15 mouse cellular contexts compared by ENCODE assay signal in the genomic region with DNA sequence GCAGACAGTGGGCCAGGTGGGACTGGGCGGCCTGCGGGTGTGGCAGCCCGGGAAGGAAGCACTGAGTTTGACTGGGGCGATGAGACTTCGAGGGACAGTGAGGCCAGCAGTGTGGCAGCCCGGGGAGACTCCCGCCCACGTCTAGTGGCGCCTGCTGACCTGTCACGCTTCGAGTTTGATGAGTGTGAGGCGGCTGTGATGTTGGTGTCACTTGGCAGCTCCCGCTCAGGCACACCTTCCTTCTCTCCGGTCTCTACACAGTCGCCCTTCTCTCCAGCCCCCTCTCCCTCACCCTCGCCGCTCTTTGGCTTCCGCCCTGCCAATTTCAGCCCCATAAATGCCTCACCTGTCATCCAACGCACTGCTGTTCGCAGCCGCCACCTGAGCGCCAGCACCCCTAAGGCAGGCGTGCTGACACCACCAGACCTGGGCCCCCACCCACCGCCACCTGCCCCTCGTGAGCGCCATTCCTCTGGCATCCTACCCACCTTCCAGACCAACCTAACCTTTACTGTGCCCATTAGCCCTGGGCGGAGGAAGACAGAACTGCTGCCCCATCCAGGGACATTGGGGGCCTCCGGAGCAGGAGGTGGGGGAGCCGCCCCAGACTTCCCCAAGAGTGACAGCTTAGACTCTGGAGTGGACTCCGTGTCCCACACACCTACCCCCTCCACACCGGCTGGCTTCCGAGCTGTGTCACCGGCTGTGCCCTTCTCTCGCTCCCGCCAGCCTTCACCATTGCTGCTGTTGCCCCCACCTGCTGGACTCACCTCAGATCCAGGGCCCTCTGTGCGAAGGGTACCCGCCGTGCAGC. TPM values are rescaled to one million over a fixed set of nuclear protein-coding genes. Genes with fewer than 3 reads are reported as not detected.
DNase-seq lines count a peak whose midpoint lies in the region; ATAC-seq and TF ChIP-seq lines count a peak whose summit lies in the region.
"Had no signal": no experiment of that assay in that cellular context is flagged by ENCODE, and none has a peak within 500 bp of the region (broad histone marks: within the 10 kb centered on the region; RNA-seq: fewer than 3 reads in every experiment).

No protein-coding gene starts in this region.

- peaks cover 39% of the 10 kb centered on the region for H3K36me3 ChIP-seq in neural tube, embryonic 13.5 days
- H3K36me3 ChIP-seq in liver, embryonic 15.5 days (replicated peaks), result peaks cover 26% of the 10 kb centered on the region

- no peak for TF ChIP-seq CTCF in bone marrow, adult 2 months (IDR thresholded peaks at IDR 0.05; ENCODE audit: control insufficient read depth, insufficient read depth, low read length)

- no peak overlapping the region for H3K4me2 ChIP-seq in neural tube, embryonic 13.5 days
- peak overlapping the region; percentile 71 for H3K4me2 ChIP-seq in liver, embryonic 15.5 days

- 92% methylated on average over 38 of the region's 38 CpGs for WGBS in neural tube, embryonic 13.5 days
- 92% methylated on average over 38 of the region's 38 CpGs for WGBS in bone marrow, adult 2 months
- 86% methylated on average over 38 of the region's 38 CpGs for WGBS in liver, embryonic 15.5 days (ENCODE audit: insufficient replicate concordance)

- H3K9ac ChIP-seq in neural tube, embryonic 13.5 days, result 0 out of 2 replicates have a peak overlapping the region, but pooled peaks have one; percentile 41
- H3K9ac ChIP-seq in liver, embryonic 15.5 days, result no peak overlapping the region

- H3K27me3 ChIP-seq in neural tube, embryonic 13.5 days, result no peaks in the 10 kb centered on the region
- H3K27me3 ChIP-seq in liver, embryonic 15.5 days, result no peaks in the 10 kb centered on the region

- no peak overlapping the region for H3K27ac ChIP-seq in neural tube, embryonic 13.5 days (replicated peaks)
- no peak overlapping the region; the same call in 1 of the 2 replicates for H3K27ac ChIP-seq in bone marrow, adult 2 months (ENCODE audit: control insufficient read depth, insufficient read depth, low read depth, low read length, poor library complexity)
- H3K27ac ChIP-seq in liver, embryonic 15.5 days (replicated peaks), result peak overlapping the region; percentile 96
- H3K27ac ChIP-seq: forebrain, embryonic 10.5 days; heart, adult 2 months had no signal

- peak; percentile 22; the same call in 1 of the 2 replicates for TF ChIP-seq POLR2A in bone marrow, adult 2 months (IDR thresholded peaks at IDR 0.05; ENCODE audit: borderline replicate concordance, control insufficient read depth, low read depth, low read length)

- H3K4me3 ChIP-seq in neural tube, embryonic 13.5 days, result no peak overlapping the region
- H3K4me3 ChIP-seq in bone marrow, adult 2 months (replicated peaks; ENCODE audit: control insufficient read depth, low read depth, low read length), result no peak overlapping the region
- 0 out of 2 replicates have a peak overlapping the region, but pooled peaks have one; percentile 41 for H3K4me3 ChIP-seq in liver, embryonic 15.5 days (replicated peaks)
- H3K4me3 ChIP-seq: heart, adult 2 months had no signal

- peaks cover 73% of the 10 kb centered on the region for H3K4me1 ChIP-seq in neural tube, embryonic 13.5 days (replicated peaks)
- peaks cover 11% of the 10 kb centered on the region for H3K4me1 ChIP-seq in bone marrow, adult 2 months (ENCODE audit: control insufficient read depth, insufficient read depth, low read length)
- peaks cover 91% of the 10 kb centered on the region for H3K4me1 ChIP-seq in liver, embryonic 15.5 days (replicated peaks)

- DNase-seq in heart, adult 11 months, result peak; percentile 91
- no peak for DNase-seq in heart, adult 8-10 months (ENCODE audit: low spot score)
- DNase-seq in neural tube, embryonic 10.5 days (ENCODE audit: extremely low spot score, low spot score), result no peak
- DNase-seq in urinary bladder, postnatal 14 days (ENCODE audit: low spot score), result no peak
- DNase-seq: adrenal gland, adult 8-10 months; embryo, embryonic 11 days; kidney, adult 18-20 months; lung, adult 18-20 months; retina, postnatal 1 day had no signal

- ATAC-seq in neural tube, embryonic 13.5 days (ENCODE audit: low read depth), result no peak
- ATAC-seq in liver, embryonic 15.5 days (ENCODE audit: insufficient read depth), result no peak

- no peaks in the 10 kb centered on the region for H3K9me3 ChIP-seq in neural tube, embryonic 13.5 days
- H3K9me3 ChIP-seq in liver, embryonic 15.5 days (replicated peaks), result no peaks in the 10 kb centered on the region
- H3K9me3 ChIP-seq: forebrain, embryonic 10.5 days had no signal

RNA-seq across cellular contexts. Expression of gene Cic, which starts 5.1 kb away (rescaled TPM):
- total RNA-seq in heart, adult 8-10 months (2022), result 10 to 100 TPM; 52.0 to 71.5 (median 59.6) TPM
- polyA plus RNA-seq in neural tube, embryonic 13.5 days (2015; fragmentation: Nextera tagmentation; extraction: Ambion mirVana), result 40.2 and 43.4 TPM in 2 replicates
- polyA plus RNA-seq in bone marrow, adult 2 months (2011; ENCODE audit: insufficient read depth, insufficient read length, low replicate concordance, missing spikeins), result 174 and 292 TPM in 2 replicates
- polyA plus RNA-seq in liver, embryonic 15.5 days (2015; fragmentation: Nextera tagmentation; extraction: Ambion mirVana), result 8.9 and 10.2 TPM in 2 replicates

RNA-seq across cellular contexts. Expression of gene Erf, which starts 22.1 kb away (rescaled TPM):
- 10 to 100 TPM; 17.2 to 22.5 (median 21.2) TPM for total RNA-seq in heart, adult 8-10 months (2022)
- polyA plus RNA-seq in neural tube, embryonic 13.5 days (2015; fragmentation: Nextera tagmentation; extraction: Ambion mirVana), result 4.9 and 8.0 TPM in 2 replicates
- polyA plus RNA-seq in bone marrow, adult 2 months (2011; ENCODE audit: insufficient read depth, insufficient read length, low replicate concordance, missing spikeins), result 6.8 and 14.6 TPM in 2 replicates
- polyA plus RNA-seq in liver, embryonic 15.5 days (2015; fragmentation: Nextera tagmentation; extraction: Ambion mirVana), result 4.6 and 4.8 TPM in 2 replicates

RNA-seq across cellular contexts. Expression of gene Pafah1b3, which starts 25.1 kb away (rescaled TPM):
- 1 to 10 TPM; 3.9 to 4.6 (median 3.9) TPM for total RNA-seq in heart, adult 8-10 months (2022)
- polyA plus RNA-seq in neural tube, embryonic 13.5 days (2015; fragmentation: Nextera tagmentation; extraction: Ambion mirVana), result 525 and 535 TPM in 2 replicates
- 31.5 and 46.4 TPM in 2 replicates for polyA plus RNA-seq in bone marrow, adult 2 months (2011; ENCODE audit: insufficient read depth, insufficient read length, low replicate concordance, missing spikeins)
- 25.7 and 26.1 TPM in 2 replicates for polyA plus RNA-seq in liver, embryonic 15.5 days (2015; fragmentation: Nextera tagmentation; extraction: Ambion mirVana)

RNA-seq across cellular contexts. Expression of gene Prr19, which starts 28.6 kb away (rescaled TPM):
- not detected for total RNA-seq in heart, adult 8-10 months (2022)
- 2.1 and 2.9 TPM in 2 replicates for polyA plus RNA-seq in neural tube, embryonic 13.5 days (2015; fragmentation: Nextera tagmentation; extraction: Ambion mirVana)
- polyA plus RNA-seq in bone marrow, adult 2 months (2011; ENCODE audit: insufficient read depth, insufficient read length, low replicate concordance, missing spikeins), result not detected in 2 replicates
- 0.07 TPM in 1 of 2 replicates, not detected in the other for polyA plus RNA-seq in liver, embryonic 15.5 days (2015; fragmentation: Nextera tagmentation; extraction: Ambion mirVana)
- total RNA-seq: adrenal gland, adult 8-10 months; heart, adult 2 months; heart, postnatal 25 days had no signal
- polyA plus RNA-seq: heart, adult 2 months had no signal

RNA-seq across cellular contexts. Expression of gene Tmem145, which starts 33.3 kb away (rescaled TPM):
- total RNA-seq in heart, adult 8-10 months (2022), result under 1 TPM in 1 of 4 experiments, not detected in 3; 0.14 TPM
- 51.7 and 52.2 TPM in 2 replicates for polyA plus RNA-seq in neural tube, embryonic 13.5 days (2015; fragmentation: Nextera tagmentation; extraction: Ambion mirVana)
- not detected in 2 replicates for polyA plus RNA-seq in bone marrow, adult 2 months (2011; ENCODE audit: insufficient read depth, insufficient read length, low replicate concordance, missing spikeins)
- 0.09 TPM in 1 of 2 replicates, not detected in the other for polyA plus RNA-seq in liver, embryonic 15.5 days (2015; fragmentation: Nextera tagmentation; extraction: Ambion mirVana)
- total RNA-seq: heart, adult 2 months; heart, postnatal 25 days had no signal

Comparison
In these comparisons a context has a peak if more than half of its experiments do, and no peak if none do; other contexts are left out.
1. RNA of gene Pafah1b3, which starts 25.1 kb away (polyA plus RNA-seq): 525 to 535 TPM in neural tube, embryonic 13.5 days; 31.5 to 46.4 TPM in bone marrow, adult 2 months and 25.7 to 26.1 TPM in liver, embryonic 15.5 days; every median in the first group is over 10 times any median in the second.